Mouse (Mus musculus) cerebellum, adult 2 months (tissue): ENCODE data around the gene Rab22a.

Experiments used
- CTCF ChIP-seq: fragments of 200-500 bp; IDR thresholded peaks from 2 replicates; pipeline ENCODE4 v1.5.1; 2011; ENCODE audit warnings: low read depth, mild to moderate bottlenecking, control low read depth, low read length, moderate library complexity, borderline replicate concordance; ENCODE audit not compliant: insufficient read depth
- POLR2A ChIP-seq: fragments of 200-500 bp; IDR thresholded peaks from 2 replicates; pipeline ENCODE4 v1.6.1; 2011; ENCODE audit warnings: low read length, control low read depth, borderline replicate concordance; ENCODE audit not compliant: insufficient read depth

DNA sequence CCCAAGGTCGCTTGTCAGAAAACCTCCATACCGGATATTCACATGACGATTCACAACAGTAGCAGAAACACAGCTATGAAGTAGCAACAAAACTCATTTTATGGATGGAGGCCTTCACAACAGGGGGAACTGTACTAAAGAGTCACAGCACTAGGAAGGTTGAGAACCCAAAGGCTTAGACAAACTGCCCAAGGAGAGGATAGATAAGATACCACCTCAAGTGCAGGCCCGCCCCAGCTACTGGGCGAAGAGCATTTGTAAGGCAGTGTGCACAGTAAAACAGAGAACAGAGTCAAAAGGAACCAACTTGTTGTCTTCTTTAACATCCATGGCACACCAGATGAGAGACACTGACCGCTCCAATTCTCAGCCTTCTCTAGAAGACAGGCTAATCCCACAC, 1.8 kb upstream of the Rab22a start:
- no peak for TF ChIP-seq CTCF
- TF ChIP-seq POLR2A: no peak
